Mouse (Mus musculus): Measurements from ENCODE around the gene Eno3. TPM values are rescaled to one million over a fixed set of nuclear protein-coding genes. Genes with fewer than 3 reads are reported as not detected.

Eno3 gene
- polyA plus RNA-seq, 1 experiment = 3.4 TPM

GRCm38 (mm10) chr11:70663957-70664356, 7.0 kb downstream of the Eno3 start:
- TF ChIP-seq GATA1 (IDR thresholded peaks at IDR 0.05; ENCODE audit: low read length) = no peak

- no peak for TF ChIP-seq GATA1 (IDR thresholded peaks at IDR 0.05; ENCODE audit: low read length)
Measured at GRCm38 (mm10) chr11:70664741-70665140, 7.7 kb downstream of the Eno3 start.

GRCm38 (mm10) chr11:70666687-70667086, 9.7 kb downstream of the Eno3 start:
- no peak for TF ChIP-seq GATA1 (IDR thresholded peaks at IDR 0.05; ENCODE audit: low read length)

- no peak for TF ChIP-seq GATA1 (IDR thresholded peaks at IDR 0.05; ENCODE audit: low read length)
Measured at GRCm38 (mm10) chr11:70667271-70668150, 10.5 kb downstream of the Eno3 start.

- no peak for TF ChIP-seq GATA1 (IDR thresholded peaks at IDR 0.05; ENCODE audit: low read length)
Measured at GRCm38 (mm10) chr11:70668335-70668770, 11.4 kb downstream of the Eno3 start.

GRCm38 (mm10) chr11:70668771-70669505, 11.9 kb downstream of the Eno3 start, which contains the start of gene Spag7:
TSS of gene Spag7 (minus strand) at chr11:70669416.
- no peak for TF ChIP-seq GATA1 (IDR thresholded peaks at IDR 0.05; ENCODE audit: low read length)

- TF ChIP-seq GATA1 (IDR thresholded peaks at IDR 0.05; ENCODE audit: low read length) = no peak
Measured at GRCm38 (mm10) chr11:70669582-70670345, 12.8 kb downstream of the Eno3 start.

GRCm38 (mm10) chr11:70670483-70670882, 13.5 kb downstream of the Eno3 start:
- no peak for TF ChIP-seq GATA1 (IDR thresholded peaks at IDR 0.05; ENCODE audit: low read length)

- TF ChIP-seq GATA1 (IDR thresholded peaks at IDR 0.05; ENCODE audit: low read length) = no peak
Measured at GRCm38 (mm10) chr11:70671333-70672047, 14.5 kb downstream of the Eno3 start.

- no peak for TF ChIP-seq GATA1 (IDR thresholded peaks at IDR 0.05; ENCODE audit: low read length)
Measured at GRCm38 (mm10) chr11:70674014-70674413, 17.0 kb downstream of the Eno3 start.

- no peak for TF ChIP-seq GATA1 (IDR thresholded peaks at IDR 0.05; ENCODE audit: low read length)
Measured at GRCm38 (mm10) chr11:70674501-70674900, 17.5 kb downstream of the Eno3 start.

- no peak for TF ChIP-seq GATA1 (IDR thresholded peaks at IDR 0.05; ENCODE audit: low read length)
Measured at GRCm38 (mm10) chr11:70678092-70678491, 21.1 kb downstream of the Eno3 start.

GRCm38 (mm10) chr11:70678576-70678975, 21.6 kb downstream of the Eno3 start:
- TF ChIP-seq GATA1 (IDR thresholded peaks at IDR 0.05; ENCODE audit: low read length) = no peak

- TF ChIP-seq GATA1 (IDR thresholded peaks at IDR 0.05; ENCODE audit: low read length) = no peak
Measured at GRCm38 (mm10) chr11:70679361-70679760, 22.4 kb downstream of the Eno3 start.

- TF ChIP-seq GATA1 (IDR thresholded peaks at IDR 0.05; ENCODE audit: low read length) = no peak
Measured at GRCm38 (mm10) chr11:70679894-70680293, 22.9 kb downstream of the Eno3 start.
